Mouse (Mus musculus) hindbrain, embryonic 14.5 days (tissue): ENCODE measurements around the gene 6330403K07Rik. TPM values are rescaled to one million over a fixed set of nuclear protein-coding genes. Genes with fewer than 3 reads are reported as not detected.

Experiments used
- ATAC-seq: fragments of 200-750 bp; cut with Nextera tagmentation; 2 replicates; pipeline ENCODE4 v1.8.0; 2017; ENCODE audit warnings: moderate number of reproducible peaks, mild to moderate bottlenecking, moderate TSS enrichment, moderate library complexity; ENCODE audit not compliant: low FRiP score
- DNase-seq: peaks from one replicate; pipeline ENCODE4 v3.0.0-alpha.2; 2015; ENCODE audit warnings: low spot score
- H3K27ac ChIP-seq: fragments of 300-500 bp; sonication (generic); 2 replicates; pipeline ENCODE4 v1.5.1; 2014; ENCODE audit warnings: mild to moderate bottlenecking, moderate library complexity
- H3K27me3 ChIP-seq: fragments of 300-500 bp; sonication (generic); 2 replicates; pipeline ENCODE4 v1.6.1; 2014; ENCODE audit warnings: mild to moderate bottlenecking, low read length, mixed read lengths; ENCODE audit not compliant: control insufficient read depth, insufficient read depth
- H3K36me3 ChIP-seq: fragments of 300-500 bp; sonication (generic); replicated peaks from 2 replicates; pipeline ENCODE4 v1.6.1; 2014; ENCODE audit not compliant: control insufficient read depth, insufficient read depth
- H3K4me1 ChIP-seq: fragments of 300-500 bp; sonication (generic); replicated peaks from 2 replicates; pipeline ENCODE4 v1.6.1; 2014; ENCODE audit warnings: antibody characterized with exemption, low read length, mixed read lengths; ENCODE audit not compliant: control insufficient read depth, insufficient read depth
- H3K4me2 ChIP-seq: fragments of 300-500 bp; sonication (generic); replicated peaks from 2 replicates; pipeline ENCODE4 v1.6.1; 2014; ENCODE audit warnings: mild to moderate bottlenecking, moderate library complexity
- H3K4me3 ChIP-seq: fragments of 300-500 bp; sonication (generic); replicated peaks from 2 replicates; pipeline ENCODE4 v1.5.1; 2014; ENCODE audit warnings: mild to moderate bottlenecking, low read length
- H3K9ac ChIP-seq: fragments of 300-500 bp; sonication (generic); 2 replicates; pipeline ENCODE4 v1.6.1; 2014
- H3K9me3 ChIP-seq: fragments of 300-500 bp; sonication (generic); 2 replicates; pipeline ENCODE4 v1.6.1; 2016; ENCODE audit warnings: low read length; ENCODE audit not compliant: control insufficient read depth
- WGBS: fragments of 180-500 bp; shearing (Covaris S2); extraction: QIAGEN DNeasy Blood & Tissue Kit; methylation state at CpG from one replicate; pipeline ENCODE4 v1.1.7; 2014; 5-methylcytosine and 5-hydroxymethylcytosine counted together
- polyA plus RNA-seq: library from polyadenylated mRNA; unstranded; fragments of >200 nt; fragmentation: Nextera tagmentation; extraction: Ambion mirVana; gene quantifications from 2 replicates; pipeline ENCODE4 v1.2.1, GENCODE M21; 2014

The 6330403K07Rik gene
- polyA plus RNA-seq = 298 and 315 TPM in 2 replicates

GRCm38 (mm10) chr11:71033163-71033761 lies at the start of gene 6330403K07Rik:
TSS of gene 6330403K07Rik (minus strand) at chr11:71033513.
- peaks cover 17% of the 10 kb centered on the region for H3K4me1 ChIP-seq
- H3K9ac ChIP-seq = peak within 1 kb of the TSS; percentile 99
- H3K9me3 ChIP-seq = no peaks in the 10 kb centered on the region
- WGBS = 2% methylated on average over 31 of the region's 31 CpGs
- peak within 1 kb of the TSS; percentile 98 for H3K27ac ChIP-seq
- H3K4me3 ChIP-seq = peak within 1 kb of the TSS; percentile 84
- H3K4me2 ChIP-seq = peak within 1 kb of the TSS; percentile 85
- DNase-seq (peak; percentile 77), ATAC-seq (peak; percentile 94)
- H3K27me3 ChIP-seq = no peaks in the 10 kb centered on the region
- peaks cover 1% of the 10 kb centered on the region; the same call in 1 of the 2 replicates for H3K36me3 ChIP-seq

- DNase-seq = no peak
- no peaks in the 10 kb centered on the region; the same call in 1 of the 2 replicates for H3K9me3 ChIP-seq
- H3K4me3 ChIP-seq = no peak overlapping the region
- no peak overlapping the region for H3K27ac ChIP-seq
- no peak overlapping the region for H3K4me2 ChIP-seq
- no peaks in the 10 kb centered on the region for H3K4me1 ChIP-seq
- no peak for ATAC-seq
- no peaks in the 10 kb centered on the region for H3K36me3 ChIP-seq
- H3K9ac ChIP-seq = no peak overlapping the region
- no peaks in the 10 kb centered on the region for H3K27me3 ChIP-seq
- WGBS = 89% methylated on average over 1 of the region's 1 CpGs
These were observed 43.0 kb upstream of the 6330403K07Rik start for GRCm38 (mm10) chr11:71076342-71076741.

GRCm38 (mm10) chr11:71052554-71052953 lies 19.2 kb upstream of the 6330403K07Rik start:
- ATAC-seq (no peak), DNase-seq (peak; percentile 79)
- Histone ChIP-seq H3K4me3 (no peak overlapping the region), H3K9me3 (no peaks in the 10 kb centered on the region), H3K27me3 (no peaks in the 10 kb centered on the region), H3K4me2 (no peak overlapping the region), H3K9ac (no peak overlapping the region), H3K27ac (no peak overlapping the region), H3K36me3 (no peaks in the 10 kb centered on the region), H3K4me1 (no peaks in the 10 kb centered on the region)
- WGBS = 3% methylated on average over 1 of the region's 1 CpGs

DNA sequence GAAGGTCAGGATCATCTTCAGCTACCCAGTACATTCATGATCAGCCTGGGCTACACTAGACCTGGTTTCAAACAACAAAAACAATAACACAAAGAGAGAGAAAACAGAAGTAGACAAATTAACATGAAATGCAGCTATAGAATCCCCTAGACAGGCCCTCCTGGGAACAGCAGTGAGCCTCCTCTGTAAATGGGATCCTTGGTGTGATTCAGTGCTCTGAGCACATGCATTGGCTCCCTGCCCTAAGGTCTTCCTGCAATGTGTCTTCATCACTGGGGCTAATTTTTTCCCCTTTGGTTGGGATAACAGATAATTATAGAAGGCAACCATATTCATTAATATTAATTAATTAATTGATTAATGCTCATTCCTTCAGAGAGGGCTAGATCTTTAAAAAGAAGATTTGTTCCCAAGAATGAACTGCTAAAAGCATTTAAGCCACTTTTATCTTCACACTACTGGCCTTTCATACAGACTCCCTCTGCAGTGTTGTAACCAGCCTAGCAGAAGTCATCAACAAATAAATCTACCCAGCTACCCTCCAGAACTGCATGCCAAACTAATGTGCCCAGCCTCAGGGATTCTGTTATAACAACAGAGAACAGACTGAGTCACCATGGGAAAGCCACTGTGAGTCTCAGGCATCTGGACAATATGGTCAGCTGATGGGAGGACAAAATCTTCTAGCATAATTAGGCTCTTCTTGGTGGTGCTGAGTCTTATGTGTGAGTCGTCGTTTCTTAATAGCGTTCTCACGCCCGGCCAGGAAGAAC lies 6.4 kb upstream of the 6330403K07Rik start:
- 96% methylated on average over 5 of the region's 5 CpGs for WGBS
- Histone ChIP-seq H3K27me3 (no peaks in the 10 kb centered on the region), H3K4me2 (no peak overlapping the region), H3K4me3 (no peak overlapping the region), H3K27ac (no peak overlapping the region), H3K9me3 (no peaks in the 10 kb centered on the region), H3K4me1 (no peaks in the 10 kb centered on the region), H3K9ac (no peak overlapping the region), H3K36me3 (no peaks in the 10 kb centered on the region)
- DNase-seq = no peak
- no peak for ATAC-seq

GRCm38 (mm10) chr11:71032491-71033162 lies 686 bp downstream of the 6330403K07Rik start:
- peak overlapping the region; percentile 85 for H3K4me2 ChIP-seq
- H3K9me3 ChIP-seq = no peaks in the 10 kb centered on the region
- ATAC-seq (peak; percentile 31), DNase-seq (peak; percentile 64)
- H3K27ac ChIP-seq = peak overlapping the region; percentile 98
- H3K27me3 ChIP-seq = no peaks in the 10 kb centered on the region
- peak overlapping the region; percentile 99 for H3K9ac ChIP-seq
- H3K4me1 ChIP-seq = peaks cover 17% of the 10 kb centered on the region
- 3% methylated on average over 26 of the region's 26 CpGs for WGBS
- peaks cover 7% of the 10 kb centered on the region for H3K36me3 ChIP-seq
- H3K4me3 ChIP-seq = peak overlapping the region; percentile 84

DNA sequence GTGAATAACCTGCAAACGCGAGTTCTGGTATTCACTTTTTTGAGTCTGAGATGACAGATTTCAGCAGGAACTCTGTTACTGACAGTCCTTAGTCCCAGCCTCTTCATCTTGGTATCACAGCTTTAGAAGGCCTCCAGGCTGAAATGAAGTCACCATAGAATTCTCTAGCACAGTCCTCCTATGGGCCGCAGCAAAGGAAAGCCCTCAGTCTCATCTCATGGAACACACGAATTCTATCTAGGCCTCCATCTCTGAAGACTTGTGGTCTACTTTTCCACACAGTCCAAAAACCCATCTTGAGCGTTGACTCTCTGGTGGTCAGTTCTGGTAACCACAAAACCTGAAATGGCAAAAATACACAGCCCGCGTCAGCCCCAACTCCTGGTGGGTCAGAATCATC lies 1.2 kb downstream of the 6330403K07Rik start:
- peak overlapping the region; percentile 98 for H3K27ac ChIP-seq
- WGBS = 51% methylated on average over 7 of the region's 7 CpGs
- no peak for DNase-seq

DNA sequence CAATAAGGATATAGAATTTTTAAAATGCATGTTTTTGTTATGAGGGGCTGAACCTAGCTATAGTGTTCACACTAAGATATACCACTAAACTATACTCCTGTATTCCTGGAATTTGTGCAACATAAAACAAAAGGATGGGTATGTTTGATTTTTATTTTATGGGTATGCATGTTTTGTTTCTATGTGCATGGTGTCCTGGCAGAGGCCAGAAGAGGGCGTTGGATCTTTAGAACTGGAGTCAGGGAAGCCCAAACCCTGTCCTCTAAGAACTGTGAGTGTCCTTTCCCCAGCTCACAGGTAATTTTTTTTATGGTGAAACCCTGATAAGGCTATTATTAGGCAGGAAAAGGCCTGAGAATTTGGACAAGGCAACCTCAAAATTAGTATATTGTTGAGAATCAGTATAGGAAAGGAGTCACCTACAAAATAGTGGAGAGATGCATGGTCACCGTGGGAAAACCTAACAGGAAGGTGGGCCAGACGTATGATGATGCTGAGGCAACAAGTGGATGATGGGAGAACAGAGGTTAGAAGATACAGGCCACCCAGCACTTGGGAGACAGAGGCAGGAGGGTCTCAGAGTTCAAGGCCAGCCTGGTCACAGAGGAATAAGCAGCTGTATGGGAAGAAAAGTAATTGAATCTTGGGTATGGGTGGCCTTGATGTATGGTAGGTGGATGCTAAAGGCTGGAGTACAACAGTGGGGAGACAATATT lies 3.8 kb downstream of the 6330403K07Rik start:
- DNase-seq (no peak), ATAC-seq (no peak)
- Histone ChIP-seq H3K4me2 (no peak overlapping the region), H3K9me3 (no peaks in the 10 kb centered on the region), H3K9ac (no peak overlapping the region), H3K27me3 (no peaks in the 10 kb centered on the region), H3K36me3 (peaks cover 37% of the 10 kb centered on the region), H3K4me3 (no peak overlapping the region), H3K27ac (no peak overlapping the region), H3K4me1 (peaks cover 17% of the 10 kb centered on the region)
- 74% methylated on average over 3 of the region's 3 CpGs for WGBS

More for the DNA sequence above, 1.2 kb downstream of the 6330403K07Rik start:
- Histone ChIP-seq H3K4me2 (peak overlapping the region; percentile 85), H3K9ac (peak overlapping the region; percentile 99), H3K27me3 (no peaks in the 10 kb centered on the region), H3K36me3 (peaks cover 13% of the 10 kb centered on the region), H3K4me1 (peaks cover 17% of the 10 kb centered on the region), H3K4me3 (peak overlapping the region; percentile 84), H3K9me3 (no peaks in the 10 kb centered on the region)
- ATAC-seq = no peak

- DNase-seq = no peak
- H3K9me3 ChIP-seq = no peaks in the 10 kb centered on the region
- H3K4me3 ChIP-seq = no peak overlapping the region
- no peaks in the 10 kb centered on the region for H3K27me3 ChIP-seq
- no peak for ATAC-seq
- WGBS = 69% methylated on average over 3 of the region's 3 CpGs
- H3K27ac ChIP-seq = no peak overlapping the region
- H3K4me1 ChIP-seq = peaks cover 17% of the 10 kb centered on the region
- no peak overlapping the region for H3K9ac ChIP-seq
- peaks cover 37% of the 10 kb centered on the region for H3K36me3 ChIP-seq
- H3K4me2 ChIP-seq = no peak overlapping the region
These were observed 5.0 kb downstream of the 6330403K07Rik start for GRCm38 (mm10) chr11:71028280-71028679.
